Mouse (Mus musculus): ENCODE data around the gene Tspo2.

Tspo2 gene

DNA sequence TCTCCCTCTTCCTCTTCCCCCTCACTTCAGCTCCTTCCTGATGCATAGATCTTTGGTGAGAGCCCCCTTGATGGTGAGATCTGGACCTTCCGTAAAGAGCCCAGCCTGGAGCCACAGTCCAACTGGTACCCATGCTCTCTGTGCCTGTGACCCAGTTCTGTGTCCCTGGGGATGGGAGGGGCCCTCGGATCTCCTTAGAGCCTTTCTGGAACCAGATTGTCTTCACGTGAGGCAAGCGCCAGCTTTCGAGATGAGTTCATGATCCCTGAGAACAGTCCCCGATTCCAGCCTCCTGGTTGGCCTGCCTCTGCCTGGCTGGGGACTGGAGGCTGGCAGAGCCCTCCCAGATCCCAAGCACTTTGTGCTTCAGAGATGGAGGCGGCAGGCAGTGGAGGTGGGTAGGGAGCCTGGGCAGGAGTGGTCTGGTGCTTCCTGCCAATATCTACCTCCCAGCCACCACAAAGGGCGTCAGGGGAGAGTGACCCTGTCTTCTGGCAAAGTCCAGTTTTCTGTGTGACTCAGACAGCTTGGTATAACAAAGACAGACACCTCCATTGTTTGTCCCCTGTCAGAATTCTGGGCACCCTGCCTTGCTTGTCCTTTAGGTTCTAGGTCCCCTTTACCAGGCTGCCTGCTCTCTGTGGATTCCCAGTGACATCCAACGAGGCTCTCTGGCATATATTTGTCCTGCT, 577 bp upstream of the Tspo2 start:
- DNase-seq (ENCODE audit: low read depth, low spot score), result no peak

DNA sequence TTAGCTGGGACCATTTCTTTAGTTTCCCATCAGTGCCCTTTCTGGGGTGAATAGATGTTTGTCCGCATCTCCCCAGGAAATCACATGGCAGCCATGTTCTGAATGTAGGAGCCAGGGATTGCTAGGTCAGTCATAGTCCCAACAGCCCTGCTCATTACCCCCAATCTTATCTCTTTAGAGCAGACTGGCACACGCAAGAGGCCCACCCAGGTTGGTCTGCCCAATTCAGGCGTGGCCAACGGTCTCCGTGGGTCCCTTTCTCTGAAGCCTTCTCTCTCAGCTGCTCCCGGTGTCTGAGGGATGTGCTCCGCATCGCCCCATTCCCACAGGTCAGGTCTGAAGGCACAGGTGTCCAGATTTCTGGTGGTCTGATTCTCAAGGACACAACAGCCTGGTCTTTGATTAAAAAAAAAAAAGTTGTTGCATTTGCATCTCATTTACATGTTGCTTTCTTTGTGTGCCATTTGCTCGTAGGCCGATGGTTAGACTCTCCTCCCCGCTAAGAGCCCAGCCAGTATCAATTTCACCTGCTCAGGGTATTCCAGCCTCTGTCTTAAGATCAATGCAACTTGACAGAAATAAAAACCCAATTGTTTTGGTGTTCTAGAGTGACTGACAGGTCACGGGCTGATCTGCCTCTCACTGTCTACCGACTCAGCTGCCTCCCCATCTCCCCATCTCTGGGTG, 513 bp downstream of the Tspo2 start:
- DNase-seq (ENCODE audit: low read depth, low spot score), result no peak

DNA sequence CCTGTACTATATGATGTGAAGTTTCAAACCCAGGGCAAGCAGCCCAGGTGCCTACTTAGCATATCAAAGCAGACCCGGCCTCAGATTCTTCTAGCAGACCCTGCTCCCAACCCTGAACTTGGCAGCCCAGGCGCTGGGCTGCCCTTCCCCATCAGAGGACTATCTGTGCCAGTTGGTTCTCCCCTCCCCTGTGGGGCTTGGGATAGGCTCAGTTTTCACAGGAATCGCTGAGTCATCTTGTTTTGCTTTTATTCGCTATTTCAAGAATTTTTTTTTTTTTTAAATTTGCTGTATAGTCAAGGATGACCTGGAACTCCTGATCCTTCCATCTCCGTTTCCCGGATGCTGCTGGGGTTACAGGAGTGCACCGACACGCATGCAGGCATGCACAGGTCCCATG, 3.6 kb downstream of the Tspo2 start:
- DNase-seq (ENCODE audit: low read depth, low spot score), result no peak

DNA sequence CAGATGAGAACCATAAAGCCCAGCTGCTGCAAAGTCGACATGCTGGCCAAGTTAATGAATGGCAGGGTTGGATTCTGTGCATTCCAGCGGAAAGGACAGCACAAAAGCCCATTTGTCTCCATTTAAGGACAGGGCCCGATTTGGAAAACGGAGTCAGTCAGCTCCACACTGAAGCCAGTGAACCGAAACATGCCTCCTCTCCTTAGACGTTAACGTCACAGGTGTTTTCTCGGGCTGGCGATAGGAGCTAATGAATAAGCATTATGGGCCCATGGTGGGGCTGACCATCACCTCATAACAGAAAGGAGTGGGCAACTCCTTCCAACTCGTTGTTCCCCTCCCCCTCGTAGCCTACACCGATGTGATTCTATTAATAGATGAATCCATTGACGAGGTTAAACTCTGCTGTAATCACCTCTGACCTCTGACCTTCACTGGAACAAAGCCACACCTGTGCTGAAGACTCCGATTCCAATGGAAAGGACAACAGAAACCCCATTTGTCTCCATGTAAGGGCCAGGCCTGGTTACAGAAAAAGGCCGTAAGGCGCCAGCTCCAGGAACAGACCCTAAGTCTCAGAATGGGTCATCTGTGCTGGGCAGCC, 7.7 kb downstream of the Tspo2 start:
- peak; percentile 41 for DNase-seq (ENCODE audit: low read depth, low spot score)

DNA sequence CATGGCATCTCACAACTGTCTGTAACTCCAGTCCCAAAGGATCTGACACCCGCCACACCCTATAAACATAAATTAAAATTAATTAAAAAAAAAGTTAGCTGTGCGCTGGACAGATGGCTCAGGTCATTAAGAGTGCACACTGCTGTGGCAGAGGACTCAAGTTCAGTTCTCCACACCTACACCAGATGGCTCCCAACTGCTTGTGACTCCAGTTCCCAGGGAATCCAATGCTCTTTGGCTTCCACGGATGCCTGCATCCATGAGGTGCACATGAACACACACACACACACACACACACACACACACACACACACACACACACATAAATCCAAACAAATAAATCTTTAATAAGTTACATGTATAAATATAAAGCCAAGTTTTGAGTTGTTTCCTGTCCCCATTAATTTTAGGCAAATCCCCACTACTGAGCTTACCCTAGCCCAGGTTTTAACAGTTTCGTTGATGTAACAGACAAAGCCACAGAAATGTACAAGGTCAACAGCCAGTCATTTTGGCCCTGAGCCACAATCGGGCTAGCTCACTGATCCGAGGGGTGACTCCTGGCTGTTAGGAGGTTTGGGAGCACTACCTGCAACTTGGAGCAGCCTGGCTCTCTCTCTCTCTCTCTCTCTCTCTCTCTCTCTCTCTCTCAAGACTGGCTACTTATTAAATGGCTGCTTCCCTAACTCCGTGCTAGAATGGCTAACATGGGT, 8.4 kb downstream of the Tspo2 start:
- DNase-seq (ENCODE audit: low read depth, low spot score), result no peak

DNA sequence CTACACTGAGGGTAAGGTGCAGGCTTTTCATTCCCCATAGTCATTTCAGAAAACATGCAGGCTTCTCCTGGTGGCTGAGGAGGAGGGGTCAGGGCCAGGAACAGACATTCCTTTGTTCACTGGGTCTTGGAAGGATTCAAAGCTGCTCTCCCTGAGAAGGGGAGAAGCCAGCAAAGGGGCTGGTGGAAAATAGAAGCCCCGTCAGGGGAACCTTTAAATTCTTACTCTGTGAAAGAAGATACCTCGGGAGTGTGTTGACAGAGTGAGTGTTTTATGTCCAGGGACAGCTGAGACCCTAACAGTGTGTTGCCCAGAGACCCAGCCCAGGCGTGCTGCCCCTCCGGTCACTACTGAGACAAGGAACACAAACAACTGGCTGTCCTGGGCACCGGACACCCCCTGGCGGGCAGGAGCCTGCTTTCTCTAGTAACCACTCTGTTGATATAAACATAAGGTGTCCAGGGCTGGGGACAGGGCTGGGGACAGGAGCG, 13.9 kb downstream of the Tspo2 start:
- no peak for DNase-seq (ENCODE audit: low read depth, low spot score)

DNA sequence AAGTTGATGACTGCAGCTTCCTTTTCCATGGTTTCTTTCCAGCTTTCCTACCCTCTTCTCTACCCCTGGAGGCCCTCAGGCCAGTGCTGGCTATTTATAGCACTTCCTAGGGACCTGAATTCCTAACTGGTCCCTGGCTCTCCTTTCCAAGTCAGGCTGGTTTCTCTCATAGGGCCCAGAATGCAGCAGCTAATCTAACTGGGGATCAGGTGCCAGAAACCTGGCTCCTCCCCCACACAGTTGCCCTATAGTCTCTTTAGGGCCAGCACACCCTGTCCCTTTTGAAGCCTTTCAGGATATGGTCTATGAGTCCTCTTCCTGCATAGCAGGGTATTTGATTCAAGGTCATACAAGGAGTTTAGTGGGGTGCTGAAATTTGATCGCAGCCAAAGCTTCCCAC, 14.8 kb downstream of the Tspo2 start:
- peak; percentile 69 for DNase-seq (ENCODE audit: low read depth, low spot score)

DNA sequence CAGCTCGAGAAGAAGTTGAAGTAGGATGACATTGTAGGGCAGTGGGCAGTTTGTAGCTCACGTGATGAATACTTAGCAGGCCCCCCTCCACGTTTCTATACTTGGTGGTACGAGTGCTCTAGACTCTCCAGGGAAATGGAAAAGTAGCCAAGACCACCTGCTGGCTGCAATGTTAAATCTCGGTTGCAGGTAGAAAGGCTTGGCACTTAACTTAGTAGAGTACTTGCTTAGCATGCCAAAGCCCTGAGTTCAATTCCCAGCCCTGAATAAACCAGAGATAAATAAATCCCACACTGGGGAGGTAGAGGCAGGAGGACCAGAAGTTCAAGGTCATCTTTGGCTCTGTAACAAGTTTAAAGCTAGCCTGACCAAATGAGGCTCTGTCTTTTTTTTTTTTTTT, 16.8 kb downstream of the Tspo2 start:
- DNase-seq (ENCODE audit: low read depth, low spot score), result peak; percentile 73

DNA sequence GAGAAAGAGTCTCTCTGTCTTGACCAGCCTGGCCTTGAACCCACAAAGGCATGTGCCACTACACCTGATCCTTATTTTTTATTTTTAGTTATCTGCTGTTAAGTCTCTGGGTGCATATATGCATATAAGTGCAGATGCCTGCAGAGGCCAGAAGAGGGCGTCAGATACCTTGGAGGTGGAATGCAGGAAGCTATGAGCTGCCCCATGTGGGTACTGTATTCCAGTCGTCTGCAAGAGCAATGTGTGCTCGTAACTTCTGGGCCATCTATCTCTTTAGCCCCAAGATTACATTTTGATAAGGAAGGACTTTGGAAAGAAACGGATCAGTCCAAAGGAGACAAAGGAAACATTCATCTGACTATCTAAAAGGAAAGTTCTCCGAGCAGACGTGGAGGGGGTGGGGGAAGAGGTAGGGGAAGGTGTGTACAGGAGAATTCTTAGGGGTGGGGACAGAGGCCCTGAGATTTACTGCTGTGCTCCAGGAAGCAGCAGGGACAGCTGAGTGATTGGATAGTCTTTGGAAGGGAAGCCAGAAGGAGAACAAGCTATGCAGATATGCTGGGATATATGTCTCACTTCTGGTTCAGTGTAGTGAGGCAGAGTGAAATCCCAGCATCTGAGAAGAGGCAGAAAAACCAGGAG, 17.5 kb downstream of the Tspo2 start:
- peak; percentile 90 for DNase-seq (ENCODE audit: low read depth, low spot score)

DNA sequence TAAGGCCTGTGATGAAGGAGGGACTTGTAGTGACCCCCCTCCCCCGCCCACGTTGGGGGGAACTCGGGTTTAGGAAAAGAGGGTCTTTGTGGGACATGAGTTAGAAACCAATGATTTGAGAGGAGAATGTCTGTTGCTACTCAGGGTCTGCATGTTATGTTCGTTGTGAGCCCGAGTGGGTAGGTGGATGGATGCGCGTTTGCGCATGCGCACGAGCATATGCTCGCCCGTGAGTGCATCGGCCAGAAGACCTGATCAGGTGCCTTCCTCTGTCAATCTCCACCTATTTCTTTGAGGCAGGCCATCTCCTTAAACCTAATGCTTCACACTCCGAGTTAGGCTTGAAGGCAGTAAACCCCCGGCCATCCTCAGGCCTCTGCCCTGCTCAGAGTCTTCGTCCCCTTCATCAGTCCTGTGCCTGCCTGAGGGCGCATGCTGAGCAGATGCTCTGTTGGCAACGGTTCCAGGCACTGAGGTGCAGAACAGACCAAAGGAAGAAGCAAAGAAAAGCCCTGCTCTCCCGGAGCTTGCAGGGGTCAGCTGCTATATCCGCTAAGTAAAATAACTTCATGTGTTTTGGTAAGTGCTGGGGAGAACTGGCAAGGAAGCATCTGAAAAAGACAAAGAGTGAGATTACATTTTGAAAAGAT, 18.2 kb downstream of the Tspo2 start:
- DNase-seq (ENCODE audit: low read depth, low spot score), result peak; percentile 60

DNA sequence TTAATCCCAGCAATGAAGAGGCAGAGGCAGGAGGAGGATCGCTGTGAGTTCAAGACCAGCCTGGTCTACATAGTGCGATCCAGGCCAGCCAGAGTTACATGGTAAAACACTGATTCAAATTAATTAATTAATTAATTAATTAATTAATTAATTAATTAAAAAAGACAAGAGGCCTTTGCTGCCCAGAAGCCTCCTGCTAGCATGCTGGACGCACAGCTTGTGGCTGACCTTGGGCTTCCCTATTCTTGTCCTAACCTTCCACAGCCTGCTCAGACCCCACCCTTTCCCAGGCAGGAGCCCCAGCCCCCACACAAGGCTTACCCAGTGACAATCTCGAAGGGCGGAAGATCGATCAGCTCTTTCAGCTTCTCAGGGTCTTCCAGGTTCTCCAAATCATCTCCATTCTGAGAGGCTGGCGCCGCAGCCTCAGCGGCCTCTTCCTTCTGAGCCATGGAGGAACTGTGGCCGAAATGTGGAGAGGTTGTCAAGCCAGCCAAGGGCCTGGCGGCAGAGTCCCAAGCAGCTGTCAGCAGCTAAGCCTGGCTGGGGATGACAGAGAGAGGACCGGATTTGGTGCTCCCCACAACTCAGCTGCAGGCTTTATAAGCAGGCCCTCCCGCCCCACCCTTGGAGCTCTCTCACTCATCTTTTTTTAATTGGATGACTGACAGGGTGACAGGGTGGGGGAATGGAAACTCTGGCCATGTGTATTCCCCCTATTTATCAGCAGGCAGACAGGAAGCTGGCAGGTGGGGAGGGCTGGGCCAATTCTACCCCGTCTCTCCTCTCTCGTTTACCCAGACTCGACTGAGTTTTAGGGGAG, 19.0 kb downstream of the Tspo2 start, which contains the start of gene Apobec2:
Gene Apobec2 (minus strand): TSS at position 773 of the 823 bp plus-strand sequence.
- DNase-seq (ENCODE audit: low read depth, low spot score), result peak; percentile 60

DNA sequence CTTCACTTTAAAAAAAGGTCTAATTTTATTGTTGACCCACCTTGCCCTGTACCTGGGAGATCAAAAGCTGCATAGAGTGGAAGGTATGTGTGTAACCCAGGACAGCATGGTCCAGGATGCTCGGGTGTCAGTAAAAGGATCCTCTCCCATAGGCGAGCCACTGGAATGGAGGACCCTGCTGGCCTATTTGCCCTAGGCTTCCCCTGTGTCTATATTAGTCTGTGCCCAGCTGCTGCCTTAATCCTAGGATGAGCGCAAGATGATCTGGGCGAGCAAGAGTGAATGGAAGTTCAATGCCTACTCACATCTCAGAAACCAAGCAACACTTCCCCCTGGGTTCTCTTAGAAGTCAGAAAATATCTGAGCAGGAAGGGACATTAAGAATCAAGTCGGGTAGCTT, 20.3 kb downstream of the Tspo2 start:
- DNase-seq (ENCODE audit: low read depth, low spot score), result no peak

DNA sequence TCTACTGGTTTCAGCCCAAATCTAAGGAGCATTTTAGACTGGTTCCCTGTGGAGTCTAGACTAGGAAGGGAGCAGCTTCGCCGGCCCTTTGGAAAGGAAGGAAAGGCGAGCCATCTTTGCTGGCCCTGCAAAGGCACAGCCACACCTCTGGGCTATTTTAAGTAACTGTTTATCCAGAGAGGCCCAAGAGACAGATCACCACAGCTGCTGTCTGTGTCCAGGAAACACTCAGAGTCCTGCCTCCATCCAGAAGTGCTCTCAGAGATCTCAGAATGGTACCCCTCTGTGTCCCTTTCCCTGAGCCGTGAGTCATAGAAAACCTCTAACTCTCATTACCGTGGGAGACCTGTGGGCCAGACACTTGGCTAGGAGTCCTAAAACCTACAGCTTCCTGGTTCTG, 20.9 kb downstream of the Tspo2 start:
- DNase-seq (ENCODE audit: low read depth, low spot score), result no peak

DNA sequence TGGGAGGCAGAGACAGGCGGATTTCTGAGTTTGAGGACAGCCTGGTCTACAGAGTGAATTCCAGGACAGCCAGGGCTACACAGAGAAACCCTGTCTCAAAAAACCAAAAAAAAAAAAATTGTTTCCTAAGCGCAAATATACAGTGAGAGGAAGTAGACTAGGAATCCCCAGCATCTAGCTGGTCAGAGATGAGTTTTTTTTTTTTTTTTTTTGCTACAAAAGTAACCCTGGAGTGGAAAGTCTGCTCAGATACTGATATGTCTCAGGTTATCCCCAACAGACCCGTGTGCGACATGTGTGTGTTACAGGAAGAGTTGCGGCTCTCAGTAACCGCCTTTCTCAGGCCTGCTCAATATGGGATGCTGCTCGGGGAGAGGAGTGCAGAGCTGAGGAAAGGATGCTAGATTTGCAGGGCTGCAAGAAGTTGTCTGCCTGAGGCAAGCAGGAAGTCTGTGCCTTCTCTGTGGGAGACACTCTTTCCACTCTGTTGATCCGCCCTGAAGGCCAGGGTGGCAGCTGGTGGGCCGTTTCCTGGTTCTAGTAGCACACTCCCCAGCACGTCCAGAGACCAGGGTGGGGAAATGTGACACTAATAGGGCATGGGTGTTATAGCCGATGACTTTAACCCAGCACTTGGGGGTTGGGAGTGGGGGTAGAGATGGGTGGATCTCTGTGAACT, 23.3 kb downstream of the Tspo2 start:
- no peak for DNase-seq (ENCODE audit: low read depth, low spot score)

DNA sequence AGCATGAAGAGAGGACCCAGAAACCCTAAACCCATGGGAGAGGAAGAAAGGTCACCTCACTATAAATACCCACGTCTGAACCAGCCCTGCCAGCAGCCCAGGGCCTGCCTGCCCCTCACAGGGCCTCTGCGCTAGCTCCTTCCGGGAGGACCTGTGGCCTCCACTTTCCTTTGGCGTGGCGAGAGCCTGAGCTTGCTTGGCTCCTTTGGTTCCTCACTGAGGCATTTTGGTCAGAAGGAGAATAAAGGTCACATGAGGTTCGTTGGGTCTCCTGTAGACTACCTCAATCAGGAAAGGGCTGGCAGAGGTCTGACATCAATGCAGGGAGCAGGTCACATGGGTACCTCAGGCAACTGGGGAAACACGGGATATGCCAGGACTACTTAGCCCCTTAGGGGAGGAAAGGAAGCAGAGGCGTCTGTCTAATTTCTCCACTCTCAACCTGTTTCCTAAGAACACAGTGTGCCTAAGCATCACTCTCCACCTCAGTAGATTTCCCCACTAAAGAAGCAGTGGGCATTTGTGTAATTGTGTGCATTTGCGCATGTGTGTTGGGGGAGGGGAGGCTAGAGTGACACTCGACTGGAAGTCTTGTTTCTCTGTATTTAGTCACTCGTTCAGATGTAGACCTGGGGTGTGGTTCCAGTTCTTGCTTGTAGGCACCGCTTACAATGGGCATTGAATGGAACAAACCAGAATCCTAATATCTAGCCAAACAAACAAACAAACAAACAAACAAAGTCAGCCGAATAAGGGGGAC, 24.2 kb downstream of the Tspo2 start:
- peak; percentile 73 for DNase-seq (ENCODE audit: low read depth, low spot score)

DNA sequence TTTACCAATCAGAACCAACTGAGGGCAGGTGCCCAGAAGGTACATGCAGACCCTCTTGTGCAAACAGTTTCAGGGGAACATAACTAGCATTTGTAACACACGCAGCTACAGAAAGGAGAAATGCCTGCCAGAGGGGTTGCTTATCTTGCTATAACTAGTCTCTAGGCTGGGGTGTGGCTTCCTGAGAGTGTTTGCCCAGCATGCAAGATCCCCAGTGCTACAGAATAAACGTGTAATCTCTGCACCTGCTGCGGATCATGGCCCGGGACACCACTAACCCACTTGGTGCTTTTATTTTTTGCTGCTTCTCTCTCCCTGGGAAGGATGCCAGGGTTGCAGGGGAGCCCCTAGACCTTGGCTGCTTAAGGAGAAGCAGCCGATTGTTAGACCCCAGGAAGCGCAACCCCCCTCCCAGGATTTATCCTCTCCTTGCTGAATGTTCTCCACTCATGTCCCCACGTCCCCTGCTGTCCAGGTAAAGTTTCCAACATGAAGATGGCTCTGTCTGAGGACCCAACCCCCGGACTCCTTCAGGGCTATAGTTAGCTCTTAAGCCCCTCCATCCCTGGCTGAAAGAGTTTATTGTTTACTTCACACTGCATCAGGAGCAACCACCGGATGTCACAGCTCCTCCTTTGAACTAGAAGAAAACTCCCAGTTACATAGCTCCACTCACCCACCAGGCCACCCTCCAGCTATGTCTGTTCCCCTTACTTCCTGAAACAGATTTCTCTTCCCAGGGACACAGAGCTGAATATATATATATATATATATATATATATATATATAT, 25.3 kb downstream of the Tspo2 start:
- DNase-seq (ENCODE audit: low read depth, low spot score), result peak; percentile 36

DNA sequence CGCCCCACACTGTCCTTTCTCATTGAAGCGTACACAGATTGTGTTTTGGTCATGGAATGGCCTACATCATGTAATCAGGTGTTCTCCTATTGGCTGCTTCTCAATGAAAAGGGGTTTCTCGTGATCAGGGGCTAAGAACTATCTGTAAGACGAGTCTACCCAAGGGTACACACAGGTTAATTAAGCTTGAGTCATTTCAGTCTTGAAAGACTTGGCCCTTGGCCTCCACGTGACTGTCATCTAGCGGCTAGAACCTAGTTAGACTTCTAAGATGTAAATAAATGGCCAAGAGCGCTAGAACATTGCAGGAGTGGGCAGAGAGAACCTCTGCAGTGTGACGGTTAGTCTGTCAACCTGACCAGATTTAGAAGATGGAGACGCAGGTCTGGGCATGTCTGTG, 27.1 kb downstream of the Tspo2 start:
- no peak for DNase-seq (ENCODE audit: low read depth, low spot score)

DNA sequence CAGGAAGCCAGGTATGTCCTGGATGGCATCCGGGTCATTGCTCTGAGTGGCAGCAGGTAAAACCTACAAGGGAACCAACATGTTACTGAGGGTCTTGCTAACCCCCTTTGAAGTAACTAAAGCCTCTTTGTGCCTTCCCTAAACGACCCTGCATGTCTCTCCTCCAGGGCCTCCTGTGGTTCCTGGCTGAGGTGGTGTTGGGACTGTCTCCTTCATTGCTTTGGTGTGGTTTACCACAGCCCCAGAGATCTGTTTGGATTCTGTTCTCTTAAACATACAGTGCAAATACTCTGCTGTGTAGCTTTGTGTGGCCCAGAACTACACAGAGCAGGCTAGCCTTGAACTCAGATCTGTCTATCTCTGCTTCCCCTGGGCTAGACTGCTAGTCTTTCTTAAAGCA, 31.8 kb downstream of the Tspo2 start:
- DNase-seq (ENCODE audit: low read depth, low spot score), result no peak

Data from R1 (cell line).